Mouse (Mus musculus): ENCODE measurements around the gene Pgpep1l. TPM values are rescaled to one million over a fixed set of nuclear protein-coding genes. Genes with fewer than 3 reads are reported as not detected.

The Pgpep1l gene
- not detected in 2 replicates for polyA plus RNA-seq (2016; fragmentation: Nextera tagmentation; extraction: Ambion mirVana)

GRCm38 (mm10) chr7:68264028-68264453 is at the start of gene Pgpep1l:
Gene Pgpep1l, minus strand, starts transcription at chr7:68264233.
- H3K4me1 ChIP-seq = peaks cover 45% of the 10 kb centered on the region
- peak within 1 kb of the TSS; percentile 54 for H3K4me3 ChIP-seq
- H3K36me3 ChIP-seq (replicated peaks) = no peaks in the 10 kb centered on the region
- 7% methylated on average over 25 of the region's 25 CpGs for WGBS
- H3K9me3 ChIP-seq = no peaks in the 10 kb centered on the region
- H3K27ac ChIP-seq (replicated peaks) = peak within 1 kb of the TSS; percentile 52; the same call in 1 of the 2 replicates
- peaks cover 26% of the 10 kb centered on the region for H3K27me3 ChIP-seq (replicated peaks; ENCODE audit: low read depth, poor library complexity, severe bottlenecking)
- peak; percentile 62 for DNase-seq (ENCODE audit: low spot score)

- 69% methylated on average over 14 of the region's 14 CpGs for WGBS
- DNase-seq (ENCODE audit: low spot score) = peak; percentile 54
- Histone ChIP-seq H3K27ac (replicated peaks) (no peak overlapping the region), H3K36me3 (replicated peaks) (no peaks in the 10 kb centered on the region), H3K4me3 (no peak overlapping the region), H3K4me1 (peaks cover 36% of the 10 kb centered on the region), H3K27me3 (replicated peaks; ENCODE audit: low read depth, poor library complexity, severe bottlenecking) (no peaks in the 10 kb centered on the region), H3K9me3 (no peaks in the 10 kb centered on the region)
Measured at GRCm38 (mm10) chr7:68313038-68313782, 49.2 kb upstream of the Pgpep1l start.

- H3K4me3 ChIP-seq = no peak overlapping the region
- 84% methylated on average over 5 of the region's 5 CpGs for WGBS
- H3K27me3 ChIP-seq (replicated peaks; ENCODE audit: low read depth, poor library complexity, severe bottlenecking) = no peaks in the 10 kb centered on the region
- no peaks in the 10 kb centered on the region for H3K9me3 ChIP-seq
- no peaks in the 10 kb centered on the region for H3K36me3 ChIP-seq (replicated peaks)
- no peak overlapping the region for H3K27ac ChIP-seq (replicated peaks)
- H3K4me1 ChIP-seq = peaks cover 34% of the 10 kb centered on the region
- DNase-seq (ENCODE audit: low spot score) = no peak
Measured at GRCm38 (mm10) chr7:68312395-68312794, 48.4 kb upstream of the Pgpep1l start.

- WGBS = 75% methylated on average over 6 of the region's 6 CpGs
- Histone ChIP-seq H3K4me1 (peaks cover 34% of the 10 kb centered on the region), H3K27ac (replicated peaks) (no peak overlapping the region), H3K9me3 (no peaks in the 10 kb centered on the region), H3K27me3 (replicated peaks; ENCODE audit: low read depth, poor library complexity, severe bottlenecking) (no peaks in the 10 kb centered on the region), H3K4me3 (no peak overlapping the region), H3K36me3 (replicated peaks) (no peaks in the 10 kb centered on the region)
- DNase-seq (ENCODE audit: low spot score) = no peak
Measured at GRCm38 (mm10) chr7:68311469-68311868, 47.4 kb upstream of the Pgpep1l start.

GRCm38 (mm10) chr7:68306756-68307155 is 42.7 kb upstream of the Pgpep1l start:
- H3K36me3 ChIP-seq (replicated peaks) = no peaks in the 10 kb centered on the region
- H3K9me3 ChIP-seq = no peaks in the 10 kb centered on the region
- H3K4me1 ChIP-seq = peaks cover 32% of the 10 kb centered on the region
- H3K27me3 ChIP-seq (replicated peaks; ENCODE audit: low read depth, poor library complexity, severe bottlenecking) = no peaks in the 10 kb centered on the region
- no peak overlapping the region for H3K4me3 ChIP-seq
- H3K27ac ChIP-seq (replicated peaks) = no peak overlapping the region
- no peak for DNase-seq (ENCODE audit: low spot score)
- WGBS = 95% methylated on average over 8 of the region's 8 CpGs

- DNase-seq (ENCODE audit: low spot score) = no peak
- 75% methylated on average over 11 of the region's 11 CpGs for WGBS
- H3K36me3 ChIP-seq (replicated peaks) = no peaks in the 10 kb centered on the region
Measured at GRCm38 (mm10) chr7:68305781-68306575, 41.9 kb upstream of the Pgpep1l start.

GRCm38 (mm10) chr7:68303685-68304084 is 39.7 kb upstream of the Pgpep1l start:
- peak overlapping the region; percentile 5 for H3K27ac ChIP-seq (replicated peaks)
- no peaks in the 10 kb centered on the region for H3K9me3 ChIP-seq
- DNase-seq (ENCODE audit: low spot score) = peak; percentile 64
- H3K36me3 ChIP-seq (replicated peaks) = no peaks in the 10 kb centered on the region
- peaks cover 29% of the 10 kb centered on the region for H3K4me1 ChIP-seq
- 30% methylated on average over 6 of the region's 6 CpGs for WGBS
- H3K4me3 ChIP-seq = no peak overlapping the region
- H3K27me3 ChIP-seq (replicated peaks; ENCODE audit: low read depth, poor library complexity, severe bottlenecking) = no peaks in the 10 kb centered on the region

More at GRCm38 (mm10) chr7:68305781-68306575, 41.9 kb upstream of the Pgpep1l start:
- Histone ChIP-seq H3K27me3 (replicated peaks; ENCODE audit: low read depth, poor library complexity, severe bottlenecking) (no peaks in the 10 kb centered on the region), H3K9me3 (no peaks in the 10 kb centered on the region), H3K4me1 (peaks cover 29% of the 10 kb centered on the region), H3K4me3 (no peak overlapping the region), H3K27ac (replicated peaks) (no peak overlapping the region)

GRCm38 (mm10) chr7:68302586-68303433 is 38.8 kb upstream of the Pgpep1l start:
- peak overlapping the region; percentile 72 for H3K27ac ChIP-seq (replicated peaks)
- H3K27me3 ChIP-seq (replicated peaks; ENCODE audit: low read depth, poor library complexity, severe bottlenecking) = no peaks in the 10 kb centered on the region
- peaks cover 27% of the 10 kb centered on the region for H3K4me1 ChIP-seq
- WGBS = 34% methylated on average over 18 of the region's 18 CpGs
- no peaks in the 10 kb centered on the region for H3K9me3 ChIP-seq
- peak; percentile 82 for DNase-seq (ENCODE audit: low spot score)
- H3K4me3 ChIP-seq = 0 out of 2 replicates have a peak overlapping the region, but pooled peaks have one; percentile 12
- no peaks in the 10 kb centered on the region for H3K36me3 ChIP-seq (replicated peaks)

GRCm38 (mm10) chr7:68301160-68301559 is 37.1 kb upstream of the Pgpep1l start:
- 86% methylated on average over 7 of the region's 7 CpGs for WGBS
- no peak for DNase-seq (ENCODE audit: low spot score)
- Histone ChIP-seq H3K4me3 (no peak overlapping the region), H3K9me3 (no peaks in the 10 kb centered on the region), H3K4me1 (peaks cover 24% of the 10 kb centered on the region), H3K27ac (replicated peaks) (no peak overlapping the region), H3K27me3 (replicated peaks; ENCODE audit: low read depth, poor library complexity, severe bottlenecking) (no peaks in the 10 kb centered on the region), H3K36me3 (replicated peaks) (no peaks in the 10 kb centered on the region)

- Histone ChIP-seq H3K9me3 (no peaks in the 10 kb centered on the region), H3K4me1 (peaks cover 20% of the 10 kb centered on the region), H3K27me3 (replicated peaks; ENCODE audit: low read depth, poor library complexity, severe bottlenecking) (no peaks in the 10 kb centered on the region), H3K4me3 (no peak overlapping the region), H3K36me3 (replicated peaks) (no peaks in the 10 kb centered on the region), H3K27ac (replicated peaks) (no peak overlapping the region)
- WGBS = 87% methylated on average over 13 of the region's 13 CpGs
- DNase-seq (ENCODE audit: low spot score) = no peak
Measured at GRCm38 (mm10) chr7:68298381-68299076, 34.5 kb upstream of the Pgpep1l start.

GRCm38 (mm10) chr7:68296487-68296886 is 32.5 kb upstream of the Pgpep1l start:
- no peak overlapping the region for H3K27ac ChIP-seq (replicated peaks)

More at GRCm38 (mm10) chr7:68296487-68296886, 32.5 kb upstream of the Pgpep1l start:
- Histone ChIP-seq H3K9me3 (no peaks in the 10 kb centered on the region), H3K4me3 (no peak overlapping the region), H3K36me3 (replicated peaks) (no peaks in the 10 kb centered on the region), H3K4me1 (peaks cover 12% of the 10 kb centered on the region), H3K27me3 (replicated peaks; ENCODE audit: low read depth, poor library complexity, severe bottlenecking) (no peaks in the 10 kb centered on the region)
- no peak for DNase-seq (ENCODE audit: low spot score)
- WGBS = 88% methylated on average over 5 of the region's 5 CpGs

Data from embryonic facial prominence, embryonic 10.5 days (tissue).